Mouse (Mus musculus) C2C12 (cell line): ENCODE measurements around the gene Lmbr1l. TPM values are rescaled to one million over a fixed set of nuclear protein-coding genes. Genes with fewer than 3 reads are reported as not detected.

Experiments used
- H3K27me3 ChIP-seq: one replicate; pipeline ENCODE4 v1.6.1; 2011; ENCODE audit not compliant: control insufficient read depth, insufficient read depth, insufficient read length
- H3K36me3 ChIP-seq: one replicate; pipeline ENCODE4 v1.6.1; 2011; ENCODE audit not compliant: control insufficient read depth, insufficient read depth
- H3K4me3 ChIP-seq: one replicate; pipeline ENCODE4 v1.5.1; 2011; ENCODE audit warnings: mild to moderate bottlenecking, control low read depth; ENCODE audit not compliant: poor library complexity, insufficient read depth, severe bottlenecking
- H3K79me2 ChIP-seq: one replicate; pipeline ENCODE4 v1.6.1; 2011; ENCODE audit not compliant: control insufficient read depth, insufficient read depth
- H3K79me3 ChIP-seq: one replicate; pipeline ENCODE4 v1.6.1; 2011; ENCODE audit warnings: low read depth, control low read depth
- H3ac ChIP-seq: one replicate; pipeline ENCODE3; 2011; ENCODE audit warnings: low read depth; ENCODE audit not compliant: control insufficient read depth, insufficient read length
- CEBPB ChIP-seq: IDR thresholded peaks from one replicate; pipeline ENCODE4 v1.6.1; 2011; ENCODE audit warnings: low read depth, mild to moderate bottlenecking, control low read depth, moderate library complexity
- CTCF ChIP-seq: IDR thresholded peaks from one replicate; pipeline ENCODE4 v1.5.1; 2011; ENCODE audit not compliant: control insufficient read depth, insufficient read depth, insufficient read length
- FOSL1 ChIP-seq: IDR thresholded peaks from one replicate; pipeline ENCODE4 v1.8.0; 2011; ENCODE audit warnings: mild to moderate bottlenecking, low read length; ENCODE audit not compliant: poor library complexity, insufficient read depth, severe bottlenecking
- MAX ChIP-seq: IDR thresholded peaks from one replicate; pipeline ENCODE4 v1.6.1; 2011; ENCODE audit warnings: mild to moderate bottlenecking, control low read depth
- MYOD1 ChIP-seq: IDR thresholded peaks from one replicate; pipeline ENCODE4 v1.6.1; 2011; ENCODE audit warnings: low read depth; ENCODE audit not compliant: control insufficient read depth, insufficient read length
- MYOG ChIP-seq: IDR thresholded peaks from one replicate; pipeline ENCODE4 v1.6.1; 2011; ENCODE audit not compliant: control insufficient read depth, insufficient read length; ENCODE audit errors: extremely low read depth
- USF1 ChIP-seq: IDR thresholded peaks from one replicate; pipeline ENCODE4 v1.6.1; 2011; ENCODE audit warnings: low read depth, mild to moderate bottlenecking, control low read depth, moderate library complexity
- long read RNA-seq, 2 experiments: library from polyadenylated mRNA; unstranded; transcript quantifications; one replicate each; pipeline ENCODE4 v2.0.0; 2019 to 2020
- polyA plus RNA-seq: library from polyadenylated mRNA; unstranded; fragments of >200 nt; fragmentation: generic; extraction: Trizol; gene quantifications from one replicate; pipeline ENCODE4 v1.2.1, GENCODE M21; 2012; ENCODE audit warnings: missing spikeins

The Lmbr1l gene
- 18.0 TPM for polyA plus RNA-seq
- long read RNA-seq, experiment 1, partial matches to known transcripts = 1 of 3 reads
- long read RNA-seq, experiment 1, other reads (novel, unspliced or antisense) = 0 of 3 reads
- long read RNA-seq, experiment 2, transcript Lmbr1l-201 (17 exons, 2,304 nt) = major isoform, 18 of 23 reads
- long read RNA-seq, experiment 2, partial matches to known transcripts = 0 of 23 reads
- long read RNA-seq, experiment 2, other reads (novel, unspliced or antisense) = 5 of 23 reads

GRCm38 (mm10) chr15:98917538-98918498 lies at the start of gene Lmbr1l:
Gene Lmbr1l (minus strand): TSS chr15:98918231.
- H3K79me3 ChIP-seq = no peaks in the 10 kb centered on the region
- peak within 1 kb of the TSS; percentile 50 for H3ac ChIP-seq
- TF ChIP-seq MYOG (no peak), USF1 (no peak), CTCF (no peak), FOSL1 (no peak), MYOD1 (no peak), CEBPB (no peak)
- H3K4me3 ChIP-seq = peak within 1 kb of the TSS; percentile 78
- no peaks in the 10 kb centered on the region for H3K27me3 ChIP-seq
- peaks cover 34% of the 10 kb centered on the region for H3K79me2 ChIP-seq
- peaks cover 12% of the 10 kb centered on the region for H3K36me3 ChIP-seq

- no peak for TF ChIP-seq CEBPB
These were observed 41.5 kb upstream of the Lmbr1l start for GRCm38 (mm10) chr15:98959531-98959930.

GRCm38 (mm10) chr15:98958901-98959420 lies 40.9 kb upstream of the Lmbr1l start:
- Histone ChIP-seq H3K36me3 (no peaks in the 10 kb centered on the region), H3K27me3 (no peaks in the 10 kb centered on the region), H3K79me2 (no peaks in the 10 kb centered on the region), H3K4me3 (no peak overlapping the region), H3ac (no peak overlapping the region), H3K79me3 (no peaks in the 10 kb centered on the region)
- TF ChIP-seq CEBPB = no peak
- TF ChIP-seq MYOD1 = no peak
- TF ChIP-seq MAX = no peak

More at GRCm38 (mm10) chr15:98959531-98959930, 41.5 kb upstream of the Lmbr1l start:
- no peaks in the 10 kb centered on the region for H3K27me3 ChIP-seq
- no peaks in the 10 kb centered on the region for H3K79me3 ChIP-seq
- no peaks in the 10 kb centered on the region for H3K79me2 ChIP-seq
- no peaks in the 10 kb centered on the region for H3K36me3 ChIP-seq
- H3K4me3 ChIP-seq = no peak overlapping the region
- no peak overlapping the region for H3ac ChIP-seq

- H3K4me3 ChIP-seq = no peak overlapping the region
- peaks cover 9% of the 10 kb centered on the region for H3K79me2 ChIP-seq
- H3K79me3 ChIP-seq = peaks cover 8% of the 10 kb centered on the region
- TF ChIP-seq FOSL1 (no peak), CTCF (no peak)
- no peaks in the 10 kb centered on the region for H3K27me3 ChIP-seq
- H3K36me3 ChIP-seq = peaks cover under 1% of the 10 kb centered on the region
- no peak overlapping the region for H3ac ChIP-seq
These were observed 39.4 kb upstream of the Lmbr1l start for GRCm38 (mm10) chr15:98957475-98957874.

- H3K79me3 ChIP-seq = peaks cover 21% of the 10 kb centered on the region
- H3K79me2 ChIP-seq = peaks cover 24% of the 10 kb centered on the region
- no peak overlapping the region for H3K4me3 ChIP-seq
- no peak overlapping the region for H3ac ChIP-seq
- peaks cover 14% of the 10 kb centered on the region for H3K36me3 ChIP-seq
- no peaks in the 10 kb centered on the region for H3K27me3 ChIP-seq
- TF ChIP-seq MAX (no peak), CTCF (no peak), FOSL1 (no peak), USF1 (no peak), MYOG (no peak), MYOD1 (no peak), CEBPB (no peak)
These were observed 38.0 kb upstream of the Lmbr1l start for GRCm38 (mm10) chr15:98956000-98956399.

- no peaks in the 10 kb centered on the region for H3K27me3 ChIP-seq
- H3K79me2 ChIP-seq = peaks cover 26% of the 10 kb centered on the region
- peaks cover 22% of the 10 kb centered on the region for H3K79me3 ChIP-seq
- peaks cover 17% of the 10 kb centered on the region for H3K36me3 ChIP-seq
- no peak overlapping the region for H3K4me3 ChIP-seq
- no peak overlapping the region for H3ac ChIP-seq
- no peak for TF ChIP-seq CEBPB
- no peak for TF ChIP-seq MYOG
- no peak for TF ChIP-seq CTCF
- TF ChIP-seq FOSL1 = no peak
- TF ChIP-seq USF1 = no peak
- TF ChIP-seq MYOD1 = no peak
- TF ChIP-seq MAX = no peak
These were observed 37.3 kb upstream of the Lmbr1l start for GRCm38 (mm10) chr15:98955324-98955723.
